Mouse (Mus musculus) myocyte (in vitro differentiated cells): ENCODE measurements around the gene Cfap299.

ENCODE experiments used
- CEBPB ChIP-seq: IDR thresholded peaks from 2 replicates; pipeline ENCODE4 v1.6.1; 2011; ENCODE audit warnings: mild to moderate bottlenecking, moderate library complexity; ENCODE audit not compliant: poor library complexity, insufficient read depth, severe bottlenecking
- E2F4 ChIP-seq: IDR thresholded peaks from one replicate; pipeline ENCODE4 v1.6.1; 2011; ENCODE audit warnings: mild to moderate bottlenecking, control low read depth, moderate library complexity; ENCODE audit not compliant: insufficient read depth
- MAX ChIP-seq: IDR thresholded peaks from one replicate; pipeline ENCODE4 v1.6.1; 2011; ENCODE audit warnings: low read depth, mild to moderate bottlenecking, control low read depth
- MYOD1 ChIP-seq, 3 experiments: IDR thresholded peaks; one replicate each; pipeline ENCODE4 v1.6.1; 2011; ENCODE audit warnings: control low read depth in 2 of 3, low read depth in 2 of 3, mild to moderate bottlenecking in 2 of 3, moderate library complexity in 1 of 3; ENCODE audit not compliant: insufficient read length in 2 of 3, control insufficient read depth in 1 of 3
- MYOG ChIP-seq, 3 experiments: IDR thresholded peaks; one replicate each; pipeline ENCODE4 v1.6.1; 2011; ENCODE audit warnings: control low read depth in 2 of 3, low read depth in 2 of 3, mild to moderate bottlenecking in 2 of 3; ENCODE audit not compliant: insufficient read length in 2 of 3, control insufficient read depth in 1 of 3, insufficient read depth in 1 of 3
- POLR2A ChIP-seq: IDR thresholded peaks from one replicate; pipeline ENCODE4 v1.6.1; 2011; ENCODE audit warnings: low read depth, mild to moderate bottlenecking, control low read depth, moderate library complexity; ENCODE audit not compliant: insufficient read length
- POLR2AphosphoS2 ChIP-seq: IDR thresholded peaks from one replicate; pipeline ENCODE4 v1.6.1; 2011; ENCODE audit warnings: low read depth, control low read depth; ENCODE audit not compliant: insufficient read length
- REST ChIP-seq: IDR thresholded peaks from one replicate; pipeline ENCODE4 v1.6.1; 2011; ENCODE audit warnings: mild to moderate bottlenecking, control low read depth, moderate library complexity; ENCODE audit not compliant: insufficient read depth, insufficient read length
- SRF ChIP-seq: IDR thresholded peaks from one replicate; pipeline ENCODE4 v1.6.1; 2011; ENCODE audit warnings: low read depth; ENCODE audit not compliant: control insufficient read depth, insufficient read length
- TCF12 ChIP-seq: IDR thresholded peaks from one replicate; pipeline ENCODE4 v1.6.1; 2011; ENCODE audit warnings: mild to moderate bottlenecking, control low read depth; ENCODE audit not compliant: poor library complexity, insufficient read depth, severe bottlenecking
- USF1 ChIP-seq: IDR thresholded peaks from one replicate; pipeline ENCODE4 v1.6.1; 2011; ENCODE audit warnings: low read depth, mild to moderate bottlenecking, control low read depth, moderate library complexity

GRCm38 (mm10) chr5:98376058-98376798, 47.1 kb downstream of the Cfap299 start:
- TF ChIP-seq POLR2A (no peak), USF1 (no peak), CEBPB (no peak), MYOG (IDR thresholded peaks at IDR 0.05; ENCODE audit: control insufficient read depth in 1 of 3, insufficient read depth in 1 of 3, insufficient read length in 2 of 3, low read depth in 2 of 3) (no peak), MYOD1 (IDR thresholded peaks at IDR 0.05; ENCODE audit: control insufficient read depth in 1 of 3, insufficient read length in 2 of 3, low read depth in 2 of 3) (no peak), TCF12 (no peak), POLR2AphosphoS2 (no peak), E2F4 (no peak), MAX (no peak), REST (no peak), SRF (no peak)
